Mouse (Mus musculus) stomach, embryonic 16.5 days (tissue): Measurements from ENCODE around the gene Tmbim7. TPM values are rescaled to one million over a fixed set of nuclear protein-coding genes. Genes with fewer than 3 reads are reported as not detected.
"Not testable (repeated sequence)": the region's sequence is repeated elsewhere in the genome, so short reads cannot be mapped to it uniquely, and the experiment has no call there.

ENCODE experiments used
- ATAC-seq: fragments of 200-750 bp; cut with Nextera tagmentation; 2 replicates; pipeline ENCODE4 v1.8.0; 2017; ENCODE audit warnings: moderate number of reproducible peaks, moderate TSS enrichment; ENCODE audit not compliant: insufficient read depth, low FRiP score
- H3K27ac ChIP-seq: fragments of 300-500 bp; sonication (generic); 2 replicates; pipeline ENCODE4 v1.5.1; 2014; ENCODE audit warnings: low read length
- H3K27me3 ChIP-seq: fragments of 300-500 bp; sonication (generic); 2 replicates; pipeline ENCODE4 v1.6.1; 2014; ENCODE audit warnings: low read length, control low read depth, mixed read lengths; ENCODE audit not compliant: control insufficient read depth, insufficient read depth
- H3K36me3 ChIP-seq: fragments of 300-500 bp; sonication (generic); 2 replicates; pipeline ENCODE4 v1.6.1; 2014; ENCODE audit warnings: low read length; ENCODE audit not compliant: control insufficient read depth, insufficient read depth
- H3K4me1 ChIP-seq: fragments of 300-500 bp; sonication (generic); 2 replicates; pipeline ENCODE4 v1.6.1; 2014; ENCODE audit warnings: low read length, control low read depth, mixed read lengths; ENCODE audit not compliant: control insufficient read depth, insufficient read depth
- H3K4me2 ChIP-seq: fragments of 300-500 bp; sonication (generic); 2 replicates; pipeline ENCODE4 v1.6.1; 2014; ENCODE audit warnings: low read depth, low read length, mixed read lengths
- H3K4me3 ChIP-seq: fragments of 300-500 bp; sonication (generic); replicated peaks from 2 replicates; pipeline ENCODE4 v1.5.1; 2014; ENCODE audit warnings: mild to moderate bottlenecking, low read length
- H3K9ac ChIP-seq: fragments of 300-500 bp; sonication (generic); 2 replicates; pipeline ENCODE4 v1.6.1; 2014; ENCODE audit warnings: low read length
- H3K9me3 ChIP-seq: fragments of 300-500 bp; sonication (generic); replicated peaks from 2 replicates; pipeline ENCODE4 v1.6.1; 2016; ENCODE audit warnings: low read length, control low read depth; ENCODE audit not compliant: control insufficient read depth
- WGBS: fragments of 180-500 bp; shearing (Covaris S2); extraction: QIAGEN DNeasy Blood & Tissue Kit; methylation state at CpG from one replicate; pipeline ENCODE4 v1.1.7; 2014; 5-methylcytosine and 5-hydroxymethylcytosine counted together
- polyA plus RNA-seq: library from polyadenylated mRNA; unstranded; fragments of >200 nt; fragmentation: Nextera tagmentation; extraction: Ambion mirVana; gene quantifications from 2 replicates; pipeline ENCODE4 v1.2.1, GENCODE M21; 2015

Gene Tmbim7
- polyA plus RNA-seq: not detected in 2 replicates

- Histone ChIP-seq H3K9ac (no peak within 1 kb of the TSS), H3K4me2 (no peak within 1 kb of the TSS), H3K36me3 (no peaks in the 10 kb centered on the region), H3K4me3 (no peak within 1 kb of the TSS), H3K27me3 (no peaks in the 10 kb centered on the region), H3K27ac (no peak within 1 kb of the TSS), H3K4me1 (peaks cover 2% of the 10 kb centered on the region; the same call in 1 of the 2 replicates), H3K9me3 (no peaks in the 10 kb centered on the region)
- WGBS: 71% methylated on average over 6 of the region's 6 CpGs
- no peak for ATAC-seq
Observed at GRCm38 (mm10) chr5:3650881-3651280, at the start of gene Tmbim7. Gene Tmbim7 (plus strand): TSS chr5:3651181.

- Histone ChIP-seq H3K27me3 (no peaks in the 10 kb centered on the region), H3K27ac (no peak overlapping the region), H3K4me3 (no peak overlapping the region), H3K9ac (no peak overlapping the region), H3K36me3 (0 out of 2 replicates have a peak, but pooled peaks cover 12% of the 10 kb centered on the region), H3K9me3 (no peaks in the 10 kb centered on the region), H3K4me2 (no peak overlapping the region), H3K4me1 (no peaks in the 10 kb centered on the region)
- 92% methylated on average over 9 of the region's 9 CpGs for WGBS
- no peak for ATAC-seq
Observed at GRCm38 (mm10) chr5:3607114-3607513, 43.9 kb upstream of the Tmbim7 start.

DNA sequence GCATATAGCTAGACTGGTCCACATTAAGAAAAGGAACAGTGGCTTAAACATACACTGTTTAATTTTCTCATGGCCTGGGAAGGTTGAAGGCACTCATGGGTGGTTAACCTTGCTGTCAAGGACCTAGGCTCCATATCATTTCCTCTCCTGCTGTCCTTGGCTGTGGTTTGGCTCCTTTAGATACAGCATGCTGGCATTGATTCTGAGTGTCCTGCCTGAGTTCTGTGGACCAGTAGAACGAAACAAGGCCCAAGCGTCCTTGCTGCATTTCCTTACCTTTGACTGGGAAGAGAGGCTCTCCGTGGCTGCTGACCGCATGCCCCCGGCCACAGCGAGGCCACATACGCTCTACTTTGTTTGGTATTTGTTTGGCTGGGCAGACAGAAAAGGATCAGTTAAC, 41.7 kb upstream of the Tmbim7 start:
- no peak for ATAC-seq
- H3K27ac ChIP-seq: no peak overlapping the region
- no peak overlapping the region for H3K9ac ChIP-seq
- WGBS: 95% methylated on average over 7 of the region's 7 CpGs
- no peak overlapping the region for H3K4me3 ChIP-seq
- H3K27me3 ChIP-seq: no peaks in the 10 kb centered on the region
- 0 out of 2 replicates have a peak, but pooled peaks cover 12% of the 10 kb centered on the region for H3K36me3 ChIP-seq
- H3K9me3 ChIP-seq: no peaks in the 10 kb centered on the region
- no peak overlapping the region for H3K4me2 ChIP-seq
- H3K4me1 ChIP-seq: no peaks in the 10 kb centered on the region

- WGBS: 93% methylated on average over 2 of the region's 2 CpGs
- H3K4me1 ChIP-seq, H3K9ac ChIP-seq, H3K9me3 ChIP-seq, H3K4me2 ChIP-seq, ATAC-seq, H3K4me3 ChIP-seq, H3K27ac ChIP-seq, H3K27me3 ChIP-seq: not testable (repeated sequence)
- H3K36me3 ChIP-seq: 0 out of 2 replicates have a peak, but pooled peaks cover 13% of the 10 kb centered on the region
Observed at GRCm38 (mm10) chr5:3611835-3612234, 39.1 kb upstream of the Tmbim7 start.

DNA sequence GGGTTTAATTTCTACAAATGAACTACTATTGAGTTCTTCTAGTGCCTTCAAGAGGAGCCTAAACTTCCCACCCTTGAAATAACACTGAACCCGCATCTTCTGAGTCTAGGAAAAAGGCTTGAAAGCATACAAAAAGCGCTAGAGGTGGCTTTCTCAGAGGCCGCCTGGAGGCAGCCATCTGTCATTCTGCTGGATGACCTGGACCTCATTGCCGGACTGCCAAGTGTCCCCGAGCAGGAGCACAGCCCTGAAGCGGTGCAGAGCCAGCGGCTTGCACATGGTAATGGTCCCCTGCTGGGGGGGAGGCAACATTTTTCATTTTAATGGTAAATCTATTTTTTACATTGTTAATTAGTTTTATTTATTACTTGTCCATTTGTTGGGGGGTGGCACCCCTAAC, 30.5 kb upstream of the Tmbim7 start:
- Histone ChIP-seq H3K4me1 (no peaks in the 10 kb centered on the region), H3K36me3 (peaks cover 19% of the 10 kb centered on the region; the same call in 1 of the 2 replicates), H3K27me3 (no peaks in the 10 kb centered on the region), H3K4me2 (no peak overlapping the region), H3K9ac (no peak overlapping the region), H3K4me3 (no peak overlapping the region), H3K9me3 (no peaks in the 10 kb centered on the region), H3K27ac (no peak overlapping the region)
- ATAC-seq: no peak
- 86% methylated on average over 7 of the region's 7 CpGs for WGBS

DNA sequence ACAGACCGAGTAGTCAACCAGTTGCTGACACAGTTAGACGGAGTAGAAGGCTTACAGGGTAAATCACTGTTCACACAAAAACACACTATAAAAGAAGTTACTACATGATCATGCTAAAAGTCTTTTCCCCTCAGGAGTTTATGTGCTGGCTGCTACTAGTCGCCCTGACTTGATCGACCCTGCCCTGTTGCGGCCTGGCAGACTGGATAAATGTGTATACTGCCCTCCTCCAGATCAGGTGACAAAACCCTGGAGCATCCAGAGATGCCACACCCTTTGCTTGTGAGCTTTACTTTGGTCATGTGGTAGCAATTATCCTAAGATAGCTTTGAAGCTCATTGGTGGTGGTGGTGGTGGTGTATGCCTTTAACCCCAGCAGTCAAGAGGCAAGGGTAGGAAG, 20.9 kb upstream of the Tmbim7 start:
- no peak overlapping the region for H3K9ac ChIP-seq
- H3K4me3 ChIP-seq: no peak overlapping the region
- no peaks in the 10 kb centered on the region for H3K27me3 ChIP-seq
- WGBS: 89% methylated on average over 5 of the region's 5 CpGs
- peaks cover 6% of the 10 kb centered on the region; the same call in 1 of the 2 replicates for H3K36me3 ChIP-seq
- no peaks in the 10 kb centered on the region for H3K4me1 ChIP-seq
- ATAC-seq: no peak
- no peak overlapping the region for H3K27ac ChIP-seq
- no peaks in the 10 kb centered on the region for H3K9me3 ChIP-seq
- H3K4me2 ChIP-seq: no peak overlapping the region

GRCm38 (mm10) chr5:3631512-3632271, 19.3 kb upstream of the Tmbim7 start:
- H3K27ac ChIP-seq: no peak overlapping the region
- no peaks in the 10 kb centered on the region for H3K27me3 ChIP-seq
- no peak overlapping the region for H3K4me2 ChIP-seq
- ATAC-seq: no peak
- H3K4me3 ChIP-seq: no peak overlapping the region
- no peaks in the 10 kb centered on the region for H3K9me3 ChIP-seq
- H3K36me3 ChIP-seq: peaks cover 6% of the 10 kb centered on the region; the same call in 1 of the 2 replicates
- H3K9ac ChIP-seq: no peak overlapping the region
- 83% methylated on average over 16 of the region's 16 CpGs for WGBS
- no peaks in the 10 kb centered on the region for H3K4me1 ChIP-seq

DNA sequence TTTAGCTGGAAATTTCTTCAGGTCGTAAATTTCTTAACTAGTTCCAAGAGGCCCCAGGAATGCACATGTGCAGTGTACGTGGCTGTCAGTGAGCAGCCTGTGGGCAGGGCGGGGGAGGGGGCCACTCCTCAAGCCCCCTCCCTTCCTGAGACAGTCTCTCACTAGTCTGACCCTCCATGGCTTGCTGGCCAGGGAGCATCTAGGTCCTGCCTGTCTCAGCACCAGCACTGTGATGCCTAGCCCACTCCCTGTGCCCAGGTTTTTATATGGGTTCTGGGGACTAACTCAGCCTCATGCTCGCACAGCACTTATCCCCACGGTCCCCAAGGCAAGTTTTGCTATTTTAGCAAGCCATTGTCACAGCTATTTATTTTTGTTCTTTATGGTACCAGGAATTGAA, 18.7 kb upstream of the Tmbim7 start:
- ATAC-seq: no peak
- Histone ChIP-seq H3K9ac (no peak overlapping the region), H3K4me2 (no peak overlapping the region), H3K4me1 (no peaks in the 10 kb centered on the region), H3K27me3 (no peaks in the 10 kb centered on the region), H3K27ac (no peak overlapping the region), H3K36me3 (peaks cover 6% of the 10 kb centered on the region; the same call in 1 of the 2 replicates), H3K9me3 (no peaks in the 10 kb centered on the region), H3K4me3 (no peak overlapping the region)
- WGBS: 82% methylated on average over 5 of the region's 5 CpGs

GRCm38 (mm10) chr5:3633315-3633714, 17.7 kb upstream of the Tmbim7 start:
- H3K36me3 ChIP-seq: peaks cover 6% of the 10 kb centered on the region; the same call in 1 of the 2 replicates
- no peaks in the 10 kb centered on the region for H3K4me1 ChIP-seq
- no peaks in the 10 kb centered on the region for H3K9me3 ChIP-seq
- no peak overlapping the region for H3K27ac ChIP-seq
- no peak overlapping the region for H3K4me2 ChIP-seq
- no peaks in the 10 kb centered on the region for H3K27me3 ChIP-seq
- 91% methylated on average over 13 of the region's 13 CpGs for WGBS
- ATAC-seq: no peak
- no peak overlapping the region for H3K9ac ChIP-seq
- no peak overlapping the region for H3K4me3 ChIP-seq
